Mouse (Mus musculus): Measurements from ENCODE around the gene Med27. TPM values are rescaled to one million over a fixed set of nuclear protein-coding genes. Genes with fewer than 3 reads are reported as not detected.

The Med27 gene
- polyA plus RNA-seq, 1 experiment = 26.6 TPM

GRCm38 (mm10) chr2:29439396-29439795, 92.8 kb downstream of the Med27 start:
- TF ChIP-seq CTCF (IDR thresholded peaks at IDR 0.05; ENCODE audit: borderline replicate concordance, insufficient read depth, low read length) (no peak), POLR2A (IDR thresholded peaks at IDR 0.05; ENCODE audit: low read depth, low read length) (no peak)
- Histone ChIP-seq H3K4me1 (ENCODE audit: control insufficient read depth, insufficient read depth, low read length) (no peaks in the 10 kb centered on the region), H3K27ac (ENCODE audit: insufficient read depth, low read length) (no peak overlapping the region), H3K4me3 (ENCODE audit: insufficient read depth, low read length) (no peak overlapping the region)

DNA sequence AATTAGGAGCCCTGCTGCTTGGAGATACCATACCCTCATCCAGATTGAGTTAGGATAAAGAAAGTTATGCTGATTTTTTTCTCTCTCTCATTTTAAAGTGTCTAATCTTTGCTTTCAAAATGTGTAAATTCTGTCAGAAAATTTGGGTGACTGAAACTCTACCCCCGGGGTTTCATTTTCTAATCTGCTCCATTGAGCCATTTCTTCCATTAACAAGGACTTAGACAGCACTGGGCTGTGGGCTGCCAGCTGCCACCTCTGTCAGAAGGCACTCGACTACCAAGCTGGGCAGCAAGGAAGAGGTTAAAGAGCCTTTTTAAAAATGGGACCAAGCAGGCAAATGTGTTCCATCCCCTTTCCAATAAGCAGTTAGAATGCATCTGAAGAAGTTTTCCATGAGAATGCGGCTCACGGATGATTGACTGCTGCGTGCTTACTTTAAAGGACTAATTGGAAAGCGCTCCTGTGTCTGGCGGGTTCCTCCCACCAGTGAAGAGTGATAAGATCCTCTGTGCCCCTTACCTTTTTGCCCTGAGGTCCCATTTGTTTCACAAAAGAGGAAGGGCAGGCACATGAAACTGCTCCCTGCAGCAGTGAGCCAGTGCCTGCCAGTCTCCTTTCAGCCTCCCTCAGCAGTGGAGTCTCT, 93.4 kb downstream of the Med27 start:
- no peaks in the 10 kb centered on the region for H3K4me1 ChIP-seq (ENCODE audit: control insufficient read depth, insufficient read depth, low read length)
- H3K27ac ChIP-seq (ENCODE audit: insufficient read depth, low read length) = no peak overlapping the region
- no peak overlapping the region for H3K4me3 ChIP-seq (ENCODE audit: insufficient read depth, low read length)
- TF ChIP-seq CTCF (IDR thresholded peaks at IDR 0.05; ENCODE audit: borderline replicate concordance, insufficient read depth, low read length) (no peak), POLR2A (IDR thresholded peaks at IDR 0.05; ENCODE audit: low read depth, low read length) (no peak)

DNA sequence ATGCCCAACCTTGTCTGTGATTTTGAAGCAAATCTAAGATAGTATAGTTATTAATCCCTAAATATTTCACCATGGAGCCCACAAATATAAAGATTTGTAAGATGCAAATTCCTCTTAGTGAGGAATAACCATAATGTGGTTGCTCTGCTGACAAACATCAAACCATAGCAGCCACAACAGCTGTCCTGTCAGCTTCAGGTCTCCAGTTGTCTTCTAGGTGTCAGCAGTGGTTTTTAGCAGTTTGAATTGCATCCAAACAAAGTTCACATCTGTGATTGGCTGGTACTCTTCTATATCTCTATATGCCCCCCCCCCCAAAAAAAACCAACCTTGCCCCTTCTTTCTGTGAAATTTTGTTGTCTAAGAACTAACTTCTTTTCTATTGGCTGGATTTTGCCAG, 95.7 kb downstream of the Med27 start:
- no peak overlapping the region for H3K4me3 ChIP-seq (ENCODE audit: insufficient read depth, low read length)
- no peaks in the 10 kb centered on the region for H3K4me1 ChIP-seq (ENCODE audit: control insufficient read depth, insufficient read depth, low read length)
- TF ChIP-seq POLR2A (IDR thresholded peaks at IDR 0.05; ENCODE audit: low read depth, low read length) (no peak), CTCF (IDR thresholded peaks at IDR 0.05; ENCODE audit: borderline replicate concordance, insufficient read depth, low read length) (no peak)
- H3K27ac ChIP-seq (ENCODE audit: insufficient read depth, low read length) = no peak overlapping the region

DNA sequence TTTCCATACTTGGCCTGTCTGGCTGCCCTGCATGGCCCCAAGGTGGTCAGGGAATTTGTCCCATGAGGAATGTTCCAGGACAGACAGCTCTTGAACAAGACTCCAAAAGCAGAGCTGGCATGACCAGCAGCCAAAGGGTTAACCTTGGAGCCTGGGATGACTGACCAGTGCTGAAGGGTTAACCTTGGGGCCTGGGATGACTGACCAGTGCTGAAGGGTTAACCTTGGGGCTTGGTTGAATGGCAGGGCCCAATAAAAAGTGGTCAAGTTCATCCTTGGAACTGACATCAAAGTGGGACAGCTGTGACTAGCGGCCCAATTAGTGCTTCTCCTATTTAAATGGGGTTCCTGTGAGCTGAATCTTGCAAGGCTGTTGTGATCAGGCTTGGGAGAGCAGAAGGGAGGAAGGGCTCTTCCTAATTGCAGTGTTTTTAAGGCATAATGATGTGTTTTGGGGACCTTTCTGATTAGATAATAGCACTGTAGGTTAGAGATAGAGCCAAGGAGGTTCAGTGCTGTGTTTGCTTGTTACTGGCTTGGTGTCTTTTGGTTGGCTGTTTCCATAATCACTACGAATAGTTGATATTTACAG, 97.1 kb downstream of the Med27 start:
- TF ChIP-seq CTCF (IDR thresholded peaks at IDR 0.05; ENCODE audit: borderline replicate concordance, insufficient read depth, low read length) (no peak), POLR2A (IDR thresholded peaks at IDR 0.05; ENCODE audit: low read depth, low read length) (no peak)
- no peaks in the 10 kb centered on the region for H3K4me1 ChIP-seq (ENCODE audit: control insufficient read depth, insufficient read depth, low read length)
- H3K4me3 ChIP-seq (ENCODE audit: insufficient read depth, low read length) = no peak overlapping the region
- no peak overlapping the region for H3K27ac ChIP-seq (ENCODE audit: insufficient read depth, low read length)

- Histone ChIP-seq H3K27ac (ENCODE audit: insufficient read depth, low read length) (no peak overlapping the region), H3K4me1 (ENCODE audit: control insufficient read depth, insufficient read depth, low read length) (peaks cover 3% of the 10 kb centered on the region), H3K4me3 (ENCODE audit: insufficient read depth, low read length) (no peak overlapping the region)
- TF ChIP-seq CTCF (IDR thresholded peaks at IDR 0.05; ENCODE audit: borderline replicate concordance, insufficient read depth, low read length) (no peak), POLR2A (IDR thresholded peaks at IDR 0.05; ENCODE audit: low read depth, low read length) (no peak)
Measured at GRCm38 (mm10) chr2:29448476-29449002, 101.9 kb downstream of the Med27 start.

DNA sequence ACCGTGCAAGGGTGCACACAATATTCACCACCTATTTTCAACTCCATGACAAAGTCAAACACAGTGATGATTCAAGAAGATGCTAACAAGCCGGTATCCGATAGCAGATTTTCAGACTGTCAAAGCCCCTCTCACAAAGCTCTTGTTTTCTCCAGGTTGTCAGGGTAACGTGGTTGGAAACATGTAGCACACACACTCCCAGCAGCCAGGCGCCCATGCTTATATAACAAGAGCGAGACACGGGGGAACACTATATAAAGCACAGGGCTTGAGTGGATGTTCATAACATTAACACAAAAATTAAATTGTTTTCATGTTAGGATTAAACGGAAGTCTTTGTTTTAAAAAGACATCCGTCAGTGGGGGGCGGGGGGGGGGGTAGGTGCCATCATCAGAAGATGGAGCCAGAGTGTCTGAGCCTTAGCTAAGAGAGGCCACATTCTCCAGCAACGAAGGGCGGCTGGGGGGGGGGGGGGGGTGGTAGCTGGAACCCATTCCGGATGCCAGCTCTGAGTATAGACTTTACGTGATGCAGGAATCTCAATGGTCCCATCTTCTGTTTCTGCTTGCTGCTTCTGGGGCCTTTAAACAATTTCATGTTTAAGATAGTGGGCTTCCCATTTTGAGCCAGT, 104.9 kb downstream of the Med27 start:
- H3K4me3 ChIP-seq (ENCODE audit: insufficient read depth, low read length) = no peak overlapping the region
- H3K4me1 ChIP-seq (ENCODE audit: control insufficient read depth, insufficient read depth, low read length) = peaks cover 3% of the 10 kb centered on the region
- TF ChIP-seq POLR2A (IDR thresholded peaks at IDR 0.05; ENCODE audit: low read depth, low read length) = no peak
- TF ChIP-seq CTCF (IDR thresholded peaks at IDR 0.05; ENCODE audit: borderline replicate concordance, insufficient read depth, low read length) = no peak
- no peak overlapping the region for H3K27ac ChIP-seq (ENCODE audit: insufficient read depth, low read length)

DNA sequence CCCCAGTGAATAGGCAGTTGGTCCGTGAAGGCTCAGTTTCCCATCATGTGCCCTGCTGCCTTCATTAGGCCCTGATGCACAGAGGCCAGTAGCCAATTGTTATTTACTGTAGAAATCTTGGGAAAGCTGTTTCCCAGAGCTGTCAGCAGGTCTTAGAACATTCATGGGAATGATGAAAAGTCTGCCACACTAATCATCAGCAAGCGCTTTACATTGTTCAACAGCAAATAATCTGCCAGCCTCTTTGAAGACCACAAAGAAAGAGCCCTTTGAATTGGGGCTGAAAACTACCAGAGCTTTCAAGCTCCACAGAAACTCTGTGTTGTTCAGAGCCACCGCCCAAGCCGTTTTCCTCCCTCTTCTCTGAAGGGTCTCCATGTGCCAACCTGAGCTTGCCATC, 106.8 kb downstream of the Med27 start:
- H3K4me1 ChIP-seq (ENCODE audit: control insufficient read depth, insufficient read depth, low read length) = peaks cover 3% of the 10 kb centered on the region
- no peak overlapping the region for H3K4me3 ChIP-seq (ENCODE audit: insufficient read depth, low read length)
- no peak for TF ChIP-seq CTCF (IDR thresholded peaks at IDR 0.05; ENCODE audit: borderline replicate concordance, insufficient read depth, low read length)
- no peak for TF ChIP-seq POLR2A (IDR thresholded peaks at IDR 0.05; ENCODE audit: low read depth, low read length)
- H3K27ac ChIP-seq (ENCODE audit: insufficient read depth, low read length) = no peak overlapping the region

- Histone ChIP-seq H3K4me3 (ENCODE audit: insufficient read depth, low read length) (no peak overlapping the region), H3K4me1 (ENCODE audit: control insufficient read depth, insufficient read depth, low read length) (peaks cover 3% of the 10 kb centered on the region), H3K27ac (ENCODE audit: insufficient read depth, low read length) (no peak overlapping the region)
- TF ChIP-seq POLR2A (IDR thresholded peaks at IDR 0.05; ENCODE audit: low read depth, low read length) (no peak), CTCF (IDR thresholded peaks at IDR 0.05; ENCODE audit: borderline replicate concordance, insufficient read depth, low read length) (no peak)
Measured at GRCm38 (mm10) chr2:29456631-29457320, 110.2 kb downstream of the Med27 start.

DNA sequence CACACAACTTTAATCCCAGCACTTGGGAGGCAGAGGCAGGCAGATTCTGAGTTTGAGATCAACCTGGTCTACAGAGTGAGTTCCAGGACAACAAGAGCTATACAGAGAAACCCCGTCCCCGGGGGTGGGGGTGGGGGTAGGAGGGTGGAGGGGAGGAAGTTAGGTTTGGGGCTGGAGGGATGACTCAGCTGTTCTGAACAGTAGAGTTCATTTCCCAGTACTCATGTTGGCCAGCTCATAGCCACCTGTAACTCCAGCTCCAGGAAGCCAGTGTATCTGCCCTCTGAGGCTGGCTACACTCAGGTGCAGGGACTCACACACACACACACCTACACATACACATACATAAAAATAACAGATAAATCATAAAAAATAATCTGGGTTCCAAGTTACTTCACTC, 111.1 kb downstream of the Med27 start:
- H3K4me1 ChIP-seq (ENCODE audit: control insufficient read depth, insufficient read depth, low read length) = peaks cover 3% of the 10 kb centered on the region
- TF ChIP-seq POLR2A (IDR thresholded peaks at IDR 0.05; ENCODE audit: low read depth, low read length) (no peak), CTCF (IDR thresholded peaks at IDR 0.05; ENCODE audit: borderline replicate concordance, insufficient read depth, low read length) (no peak)
- H3K4me3 ChIP-seq (ENCODE audit: insufficient read depth, low read length) = no peak overlapping the region
- no peak overlapping the region for H3K27ac ChIP-seq (ENCODE audit: insufficient read depth, low read length)

Measured in embryonic fibroblast, embryonic 13.5 days (primary cell).